Mouse (Mus musculus) embryonic facial prominence, embryonic 15.5 days (tissue): ENCODE measurements around the gene Tstd2. TPM values are rescaled to one million over a fixed set of nuclear protein-coding genes. Genes with fewer than 3 reads are reported as not detected.

Experiments
- ATAC-seq: fragments of 200-750 bp; cut with Nextera tagmentation; 2 replicates; pipeline ENCODE4 v1.8.0; 2017; ENCODE audit warnings: low read depth, moderate TSS enrichment; ENCODE audit not compliant: insufficient number of reproducible peaks, low FRiP score, low TSS enrichment
- H3K27ac ChIP-seq: fragments of 300-500 bp; sonication (generic); replicated peaks from 2 replicates; pipeline ENCODE4 v1.5.1; 2015; ENCODE audit warnings: mild to moderate bottlenecking, inconsistent platforms
- H3K27me3 ChIP-seq: fragments of 300-500 bp; sonication (generic); 2 replicates; pipeline ENCODE4 v1.6.1; 2015; ENCODE audit warnings: inconsistent platforms
- H3K36me3 ChIP-seq: fragments of 300-500 bp; sonication (generic); 2 replicates; pipeline ENCODE4 v1.6.1; 2015; ENCODE audit warnings: mild to moderate bottlenecking, inconsistent platforms
- H3K4me1 ChIP-seq: fragments of 300-500 bp; sonication (generic); 2 replicates; pipeline ENCODE4 v1.6.1; 2015; ENCODE audit warnings: inconsistent platforms
- H3K4me2 ChIP-seq: fragments of 300-500 bp; sonication (generic); replicated peaks from 2 replicates; pipeline ENCODE4 v1.6.1; 2015; ENCODE audit warnings: mild to moderate bottlenecking, inconsistent platforms
- H3K4me3 ChIP-seq: fragments of 300-500 bp; sonication (generic); replicated peaks from 2 replicates; pipeline ENCODE4 v1.5.1; 2015; ENCODE audit warnings: mild to moderate bottlenecking, inconsistent platforms
- H3K9ac ChIP-seq: fragments of 300-500 bp; sonication (generic); 2 replicates; pipeline ENCODE4 v1.6.1; 2015; ENCODE audit warnings: inconsistent platforms
- H3K9me3 ChIP-seq: fragments of 300-500 bp; sonication (generic); replicated peaks from 2 replicates; pipeline ENCODE4 v1.6.1; 2016; ENCODE audit warnings: inconsistent platforms
- WGBS: fragments of 180-500 bp; shearing (Covaris S2); methylation state at CpG from one replicate; pipeline ENCODE4 v1.1.7; 2015; 5-methylcytosine and 5-hydroxymethylcytosine counted together
- polyA plus RNA-seq: library from polyadenylated mRNA; unstranded; fragments of >200 nt; fragmentation: Nextera tagmentation; extraction: Ambion mirVana; gene quantifications from 2 replicates; pipeline ENCODE4 v1.2.1, GENCODE M21; 2015

The Tstd2 gene
- polyA plus RNA-seq, 1 experiment from 2014 or later = 42.0 TPM

- ATAC-seq = no peak
Observed at GRCm38 (mm10) chr4:46082555-46082954, 55.9 kb downstream of the Tstd2 start.

GRCm38 (mm10) chr4:46080261-46080660 is 58.2 kb downstream of the Tstd2 start:
- Histone ChIP-seq H3K4me3 (no peak overlapping the region), H3K9ac (no peak overlapping the region), H3K9me3 (no peaks in the 10 kb centered on the region), H3K27ac (no peak overlapping the region), H3K36me3 (no peaks in the 10 kb centered on the region), H3K4me1 (peaks cover 8% of the 10 kb centered on the region), H3K4me2 (no peak overlapping the region), H3K27me3 (no peaks in the 10 kb centered on the region)
- WGBS = 84% methylated on average over 4 of the region's 4 CpGs
- no peak for ATAC-seq

More at GRCm38 (mm10) chr4:46082555-46082954, 55.9 kb downstream of the Tstd2 start:
- H3K4me3 ChIP-seq = no peak overlapping the region
- no peaks in the 10 kb centered on the region for H3K36me3 ChIP-seq
- H3K9ac ChIP-seq = no peak overlapping the region
- H3K9me3 ChIP-seq = no peaks in the 10 kb centered on the region
- peaks cover 14% of the 10 kb centered on the region for H3K4me1 ChIP-seq
- H3K4me2 ChIP-seq = no peak overlapping the region
- H3K27me3 ChIP-seq = no peaks in the 10 kb centered on the region
- H3K27ac ChIP-seq = no peak overlapping the region
- 56% methylated on average over 11 of the region's 11 CpGs for WGBS

GRCm38 (mm10) chr4:46076892-46077291 is 61.6 kb downstream of the Tstd2 start:
- no peak overlapping the region for H3K4me2 ChIP-seq
- H3K4me1 ChIP-seq = no peaks in the 10 kb centered on the region
- no peaks in the 10 kb centered on the region for H3K36me3 ChIP-seq
- H3K9ac ChIP-seq = no peak overlapping the region
- WGBS = 52% methylated on average over 2 of the region's 2 CpGs
- H3K27ac ChIP-seq = no peak overlapping the region
- H3K4me3 ChIP-seq = no peak overlapping the region
- H3K27me3 ChIP-seq = no peaks in the 10 kb centered on the region
- H3K9me3 ChIP-seq = no peaks in the 10 kb centered on the region
- no peak; the same call in 1 of the 2 replicates for ATAC-seq

- no peaks in the 10 kb centered on the region for H3K9me3 ChIP-seq
Observed at GRCm38 (mm10) chr4:46075664-46076063, 62.8 kb downstream of the Tstd2 start.

GRCm38 (mm10) chr4:46073736-46074135 is 64.8 kb downstream of the Tstd2 start:
- Histone ChIP-seq H3K36me3 (no peaks in the 10 kb centered on the region), H3K27me3 (no peaks in the 10 kb centered on the region), H3K9ac (no peak overlapping the region), H3K4me2 (no peak overlapping the region), H3K9me3 (no peaks in the 10 kb centered on the region), H3K27ac (no peak overlapping the region), H3K4me3 (no peak overlapping the region), H3K4me1 (peaks cover 4% of the 10 kb centered on the region)
- ATAC-seq = peak; percentile 60; the same call in 1 of the 2 replicates
- 37% methylated on average over 4 of the region's 4 CpGs for WGBS

More at GRCm38 (mm10) chr4:46075664-46076063, 62.8 kb downstream of the Tstd2 start:
- Histone ChIP-seq H3K4me3 (no peak overlapping the region), H3K9ac (no peak overlapping the region), H3K27ac (no peak overlapping the region), H3K36me3 (no peaks in the 10 kb centered on the region), H3K4me1 (no peaks in the 10 kb centered on the region), H3K4me2 (no peak overlapping the region), H3K27me3 (no peaks in the 10 kb centered on the region)
- no peak for ATAC-seq
- WGBS = 76% methylated on average over 3 of the region's 3 CpGs

GRCm38 (mm10) chr4:46072631-46073030 is 65.9 kb downstream of the Tstd2 start:
- Histone ChIP-seq H3K27ac (no peak overlapping the region), H3K4me2 (no peak overlapping the region), H3K4me3 (no peak overlapping the region), H3K9me3 (no peaks in the 10 kb centered on the region), H3K27me3 (no peaks in the 10 kb centered on the region), H3K4me1 (peaks cover 4% of the 10 kb centered on the region), H3K36me3 (no peaks in the 10 kb centered on the region), H3K9ac (no peak overlapping the region)
- no peak for ATAC-seq
- 81% methylated on average over 6 of the region's 6 CpGs for WGBS

GRCm38 (mm10) chr4:46069851-46070482 is 68.5 kb downstream of the Tstd2 start:
- WGBS = 58% methylated on average over 6 of the region's 6 CpGs
- H3K9me3 ChIP-seq = no peaks in the 10 kb centered on the region
- ATAC-seq = peak; percentile 69; the same call in 1 of the 2 replicates
- peaks cover 13% of the 10 kb centered on the region for H3K4me1 ChIP-seq
- no peak overlapping the region for H3K4me2 ChIP-seq
- no peak overlapping the region for H3K9ac ChIP-seq
- 0 out of 2 replicates have a peak overlapping the region, but pooled peaks have one; percentile 17 for H3K27ac ChIP-seq
- H3K36me3 ChIP-seq = no peaks in the 10 kb centered on the region
- no peak overlapping the region for H3K4me3 ChIP-seq
- no peaks in the 10 kb centered on the region for H3K27me3 ChIP-seq

GRCm38 (mm10) chr4:46068573-46068972 is 69.9 kb downstream of the Tstd2 start:
- Histone ChIP-seq H3K4me3 (no peak overlapping the region), H3K9me3 (no peaks in the 10 kb centered on the region), H3K4me2 (no peak overlapping the region), H3K9ac (no peak overlapping the region), H3K27ac (no peak overlapping the region), H3K4me1 (peaks cover 23% of the 10 kb centered on the region), H3K36me3 (no peaks in the 10 kb centered on the region), H3K27me3 (no peaks in the 10 kb centered on the region)
- no peak for ATAC-seq
- WGBS = 53% methylated on average over 1 of the region's 1 CpGs

GRCm38 (mm10) chr4:46068060-46068459 is 70.4 kb downstream of the Tstd2 start:
- no peak overlapping the region for H3K9ac ChIP-seq
- H3K27ac ChIP-seq = no peak overlapping the region
- no peak overlapping the region for H3K4me3 ChIP-seq
- ATAC-seq = no peak
- no peaks in the 10 kb centered on the region for H3K9me3 ChIP-seq
- WGBS = 77% methylated on average over 3 of the region's 3 CpGs
- peaks cover 23% of the 10 kb centered on the region for H3K4me1 ChIP-seq
- no peak overlapping the region for H3K4me2 ChIP-seq
- no peaks in the 10 kb centered on the region for H3K36me3 ChIP-seq
- no peaks in the 10 kb centered on the region for H3K27me3 ChIP-seq

- 54% methylated on average over 8 of the region's 8 CpGs for WGBS
- Histone ChIP-seq H3K4me3 (no peak overlapping the region), H3K9ac (no peak overlapping the region), H3K36me3 (no peaks in the 10 kb centered on the region), H3K4me2 (no peak overlapping the region), H3K27ac (0 out of 2 replicates have a peak overlapping the region, but pooled peaks have one; percentile 5), H3K9me3 (no peaks in the 10 kb centered on the region), H3K27me3 (no peaks in the 10 kb centered on the region), H3K4me1 (peaks cover 23% of the 10 kb centered on the region)
- no peak for ATAC-seq
Observed at GRCm38 (mm10) chr4:46065695-46066340, 72.7 kb downstream of the Tstd2 start.

- no peaks in the 10 kb centered on the region for H3K27me3 ChIP-seq
- no peaks in the 10 kb centered on the region for H3K36me3 ChIP-seq
- no peak for ATAC-seq
- no peak overlapping the region for H3K27ac ChIP-seq
- no peak overlapping the region for H3K4me2 ChIP-seq
- H3K9me3 ChIP-seq = no peaks in the 10 kb centered on the region
- no peak overlapping the region for H3K4me3 ChIP-seq
- H3K4me1 ChIP-seq = peaks cover 22% of the 10 kb centered on the region
- H3K9ac ChIP-seq = no peak overlapping the region
- WGBS = 54% methylated on average over 3 of the region's 3 CpGs
Observed at GRCm38 (mm10) chr4:46064961-46065360, 73.5 kb downstream of the Tstd2 start.
